Mouse (Mus musculus): Measurements from ENCODE around the gene Rcor1. TPM values are rescaled to one million over a fixed set of nuclear protein-coding genes. Genes with fewer than 3 reads are reported as not detected.

Gene Rcor1
- total RNA-seq, 1 experiment, result 13.0 TPM

DNA sequence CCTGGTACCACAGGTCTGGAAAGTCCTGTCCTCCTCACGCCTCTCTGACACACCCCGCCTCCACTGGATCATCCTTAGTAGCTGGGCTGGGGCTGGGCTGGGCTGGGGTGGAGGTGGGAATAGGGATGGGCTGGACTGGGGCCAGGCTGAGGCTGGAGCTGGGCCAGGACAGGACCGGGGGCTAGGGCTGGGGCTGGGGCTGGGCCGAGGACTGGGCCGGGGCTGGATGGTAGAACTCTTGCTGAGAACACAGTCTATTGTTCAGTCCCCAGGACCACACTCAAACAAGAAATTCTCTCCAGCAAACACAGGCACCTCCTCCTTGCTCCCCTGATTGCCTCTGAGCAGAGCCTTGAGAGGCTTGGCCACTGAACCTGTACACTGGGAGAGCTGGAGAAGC is 32.8 kb upstream of the Rcor1 start:
- Histone ChIP-seq H3K4me3 (ENCODE audit: insufficient read depth in 1 of 2, low read depth in 1 of 2, low read length in 2 of 2, poor library complexity in 1 of 2, severe bottlenecking in 1 of 2) (no peak overlapping the region), H3K27ac (ENCODE audit: insufficient read depth, low read depth, low read length, poor library complexity, severe bottlenecking) (no peak overlapping the region), H3K9me3 (ENCODE audit: control insufficient read depth, insufficient read depth, low read depth, low read length) (no peaks in the 10 kb centered on the region), H3K36me3 (ENCODE audit: control insufficient read depth, insufficient read depth, low read length, poor library complexity, severe bottlenecking) (no peaks in the 10 kb centered on the region), H3K4me1 (ENCODE audit: control insufficient read depth in 2 of 2, insufficient read depth in 2 of 2, low read length in 2 of 2, poor library complexity in 1 of 2) (peaks cover 4 to 31% of the 10 kb centered on the region in 2 experiments; a peak in 3 of 4 replicates), H3K9ac (ENCODE audit: insufficient read depth, low read depth, low read length, poor library complexity, severe bottlenecking) (no peak overlapping the region)
- TF ChIP-seq MAFK (IDR thresholded peaks at IDR 0.05; ENCODE audit: insufficient read depth, low read depth, low read length) (no peak), CHD2 (IDR thresholded peaks at IDR 0.05; ENCODE audit: low read depth, low read length) (no peak), HCFC1 (IDR thresholded peaks at IDR 0.05; ENCODE audit: borderline replicate concordance, insufficient read depth, low read length) (no peak), ZNF384 (IDR thresholded peaks at IDR 0.05; ENCODE audit: low read depth, low read length) (no peak), ZC3H11A (IDR thresholded peaks at IDR 0.05; ENCODE audit: borderline replicate concordance, low read depth, low read length) (no peak)
- DNase-seq (ENCODE audit: low read depth, low spot score), result no peak
- in situ Hi-C loops (cut with MboI; ENCODE audit: low sequenced_read_pairs in 2 of 2, unreplicated experiment in 2 of 2), result no loop called here

DNA sequence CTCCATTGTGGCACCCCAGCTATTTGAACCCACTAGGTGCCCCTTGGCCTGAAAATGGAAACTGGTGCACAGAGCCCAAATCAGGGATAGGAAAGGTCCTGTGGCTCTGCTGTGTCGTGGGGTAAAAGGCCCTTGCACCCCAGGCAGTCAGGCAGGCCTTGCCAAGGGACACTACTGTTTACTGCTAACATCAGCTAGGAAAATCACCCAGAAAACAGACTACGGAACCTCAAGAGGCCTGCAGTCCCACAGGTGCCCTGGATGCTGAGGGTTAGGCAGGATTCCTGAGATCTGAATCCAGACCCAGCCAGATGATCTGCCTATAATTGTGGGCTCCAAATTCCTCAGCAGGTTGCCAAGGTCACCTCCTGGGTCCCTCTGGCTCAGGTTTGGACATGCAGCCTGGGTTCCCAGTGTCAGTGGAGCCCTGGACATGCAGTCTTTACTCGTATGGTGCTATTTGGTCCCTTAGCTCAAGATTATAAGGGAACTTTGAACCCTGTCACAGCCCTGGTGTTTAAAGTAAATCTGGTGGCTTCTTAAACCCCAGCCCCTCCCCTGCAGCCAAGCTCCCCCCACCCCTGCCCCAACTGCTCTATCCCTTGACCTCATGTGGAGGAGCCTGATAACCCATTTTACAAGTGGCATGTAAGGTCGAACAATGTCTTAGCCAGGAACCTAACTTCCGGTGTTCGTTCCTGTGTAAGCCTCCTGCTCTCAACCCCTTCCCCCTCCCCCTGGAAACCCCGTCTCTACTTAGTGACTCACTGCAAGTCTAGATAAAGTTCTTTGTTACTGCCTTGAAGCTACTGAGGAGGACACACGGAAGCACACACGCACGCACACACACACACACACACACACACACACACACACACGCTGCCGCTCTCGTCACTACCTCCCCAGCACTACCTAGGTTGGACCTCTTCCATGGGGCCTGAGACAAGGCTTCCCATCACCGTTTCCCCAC is 31.7 kb upstream of the Rcor1 start:
- Histone ChIP-seq H3K36me3 (ENCODE audit: control insufficient read depth, insufficient read depth, low read length, poor library complexity, severe bottlenecking) (no peaks in the 10 kb centered on the region), H3K9me3 (ENCODE audit: control insufficient read depth, insufficient read depth, low read depth, low read length) (no peaks in the 10 kb centered on the region), H3K27ac (ENCODE audit: insufficient read depth, low read depth, low read length, poor library complexity, severe bottlenecking) (no peak overlapping the region), H3K9ac (ENCODE audit: insufficient read depth, low read depth, low read length, poor library complexity, severe bottlenecking) (no peak overlapping the region; the same call in 1 of the 2 replicates), H3K4me3 (ENCODE audit: insufficient read depth in 1 of 2, low read depth in 1 of 2, low read length in 2 of 2, poor library complexity in 1 of 2, severe bottlenecking in 1 of 2) (no peak overlapping the region), H3K4me1 (ENCODE audit: control insufficient read depth in 2 of 2, insufficient read depth in 2 of 2, low read length in 2 of 2, poor library complexity in 1 of 2) (peaks cover 4 to 31% of the 10 kb centered on the region in 2 experiments; a peak in 3 of 4 replicates)
- in situ Hi-C loops (cut with MboI; ENCODE audit: low sequenced_read_pairs in 2 of 2, unreplicated experiment in 2 of 2), result no loop called here
- no peak for DNase-seq (ENCODE audit: low read depth, low spot score)
- TF ChIP-seq MAFK (IDR thresholded peaks at IDR 0.05; ENCODE audit: insufficient read depth, low read depth, low read length) (no peak), HCFC1 (IDR thresholded peaks at IDR 0.05; ENCODE audit: borderline replicate concordance, insufficient read depth, low read length) (no peak), ZC3H11A (IDR thresholded peaks at IDR 0.05; ENCODE audit: borderline replicate concordance, low read depth, low read length) (no peak), CHD2 (IDR thresholded peaks at IDR 0.05; ENCODE audit: low read depth, low read length) (no peak), ZNF384 (IDR thresholded peaks at IDR 0.05; ENCODE audit: low read depth, low read length) (no peak)

GRCm38 (mm10) chr12:111008500-111009490 is 30.4 kb upstream of the Rcor1 start:
- TF ChIP-seq ZNF384 (IDR thresholded peaks at IDR 0.05; ENCODE audit: low read depth, low read length), result no peak
- TF ChIP-seq HCFC1 (IDR thresholded peaks at IDR 0.05; ENCODE audit: borderline replicate concordance, insufficient read depth, low read length), result no peak
- TF ChIP-seq ZC3H11A (IDR thresholded peaks at IDR 0.05; ENCODE audit: borderline replicate concordance, low read depth, low read length), result no peak
- no peak for TF ChIP-seq CHD2 (IDR thresholded peaks at IDR 0.05; ENCODE audit: low read depth, low read length)
- TF ChIP-seq MAFK (IDR thresholded peaks at IDR 0.05; ENCODE audit: insufficient read depth, low read depth, low read length), result no peak
- Histone ChIP-seq H3K9ac (ENCODE audit: insufficient read depth, low read depth, low read length, poor library complexity, severe bottlenecking) (no peak overlapping the region), H3K4me3 (ENCODE audit: insufficient read depth in 1 of 2, low read depth in 1 of 2, low read length in 2 of 2, poor library complexity in 1 of 2, severe bottlenecking in 1 of 2) (0 out of 4 replicates have a peak overlapping the region, but pooled peaks of 1 of the 2 experiments have one; percentile 1), H3K9me3 (ENCODE audit: control insufficient read depth, insufficient read depth, low read depth, low read length) (no peaks in the 10 kb centered on the region), H3K4me1 (ENCODE audit: control insufficient read depth in 2 of 2, insufficient read depth in 2 of 2, low read length in 2 of 2, poor library complexity in 1 of 2) (peaks cover 4 to 31% of the 10 kb centered on the region in 2 experiments; a peak in 3 of 4 replicates), H3K27ac (ENCODE audit: insufficient read depth, low read depth, low read length, poor library complexity, severe bottlenecking) (no peak overlapping the region), H3K36me3 (ENCODE audit: control insufficient read depth, insufficient read depth, low read length, poor library complexity, severe bottlenecking) (no peaks in the 10 kb centered on the region)
- in situ Hi-C loops (cut with MboI; ENCODE audit: low sequenced_read_pairs in 2 of 2, unreplicated experiment in 2 of 2), result no loop called here
- DNase-seq (ENCODE audit: low read depth, low spot score), result no peak

- Histone ChIP-seq H3K9me3 (ENCODE audit: control insufficient read depth, insufficient read depth, low read depth, low read length) (no peaks in the 10 kb centered on the region), H3K4me1 (ENCODE audit: control insufficient read depth in 2 of 2, insufficient read depth in 2 of 2, low read length in 2 of 2, poor library complexity in 1 of 2) (peaks cover 4 to 31% of the 10 kb centered on the region in 2 experiments; a peak in 3 of 4 replicates), H3K27ac (ENCODE audit: insufficient read depth, low read depth, low read length, poor library complexity, severe bottlenecking) (no peak overlapping the region), H3K4me3 (ENCODE audit: insufficient read depth in 1 of 2, low read depth in 1 of 2, low read length in 2 of 2, poor library complexity in 1 of 2, severe bottlenecking in 1 of 2) (no peak overlapping the region), H3K36me3 (ENCODE audit: control insufficient read depth, insufficient read depth, low read length, poor library complexity, severe bottlenecking) (no peaks in the 10 kb centered on the region), H3K9ac (ENCODE audit: insufficient read depth, low read depth, low read length, poor library complexity, severe bottlenecking) (no peak overlapping the region)
- no peak for TF ChIP-seq ZNF384 (IDR thresholded peaks at IDR 0.05; ENCODE audit: low read depth, low read length)
- TF ChIP-seq MAFK (IDR thresholded peaks at IDR 0.05; ENCODE audit: insufficient read depth, low read depth, low read length), result no peak
- no peak for TF ChIP-seq CHD2 (IDR thresholded peaks at IDR 0.05; ENCODE audit: low read depth, low read length)
- no peak for TF ChIP-seq ZC3H11A (IDR thresholded peaks at IDR 0.05; ENCODE audit: borderline replicate concordance, low read depth, low read length)
- no peak for TF ChIP-seq HCFC1 (IDR thresholded peaks at IDR 0.05; ENCODE audit: borderline replicate concordance, insufficient read depth, low read length)
- in situ Hi-C loops (cut with MboI; ENCODE audit: low sequenced_read_pairs in 2 of 2, unreplicated experiment in 2 of 2), result no loop called here
- no peak for DNase-seq (ENCODE audit: low read depth, low spot score)
Measured at GRCm38 (mm10) chr12:111009615-111010257, 29.4 kb upstream of the Rcor1 start.

Data from ES-E14 (cell line).